Comparison of ENCODE assay signal across 11 mouse cellular contexts in the genomic region with DNA sequence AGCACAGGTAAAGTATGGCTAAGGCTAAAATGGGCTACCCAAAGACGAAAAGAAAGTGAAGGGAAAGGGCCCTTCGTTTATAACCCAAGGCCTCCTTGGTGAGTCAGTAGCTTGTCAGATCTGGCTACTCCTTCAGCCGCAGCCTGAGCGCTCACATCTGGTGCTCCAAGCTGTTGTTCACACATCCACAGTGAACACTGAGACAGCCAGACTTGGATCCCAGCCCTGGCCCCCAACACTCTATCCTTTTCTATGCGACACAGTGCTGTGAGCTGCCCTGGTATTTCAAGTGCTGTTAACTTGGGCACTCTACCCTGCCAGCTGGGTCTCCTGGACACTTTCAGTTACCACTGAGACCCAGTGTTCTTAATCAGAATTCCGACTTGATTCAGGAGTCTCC. TPM values are rescaled to one million over a fixed set of nuclear protein-coding genes. Genes with fewer than 3 reads are reported as not detected.
A peak's percentile ranks its signal among the peaks of the same experiment; 100 is the strongest.
DNase-seq lines count a peak whose midpoint lies in the region; ATAC-seq and TF ChIP-seq lines count a peak whose summit lies in the region.
"Had no signal": no experiment of that assay in that cellular context is flagged by ENCODE, and none has a peak within 500 bp of the region (broad histone marks: within the 10 kb centered on the region; RNA-seq: fewer than 3 reads in every experiment).

No protein-coding gene starts in this region.

- H3K27ac ChIP-seq in heart, embryonic 11.5 days (ENCODE audit: low read depth, low read length) = no peak overlapping the region; the same call in 1 of the 2 replicates
- H3K27ac ChIP-seq in layer of hippocampus, adult 2 months = no peak overlapping the region
- H3K27ac ChIP-seq: liver, embryonic 14.5 days had no signal

- no peaks in the 10 kb centered on the region for H3K36me3 ChIP-seq in heart, embryonic 11.5 days (ENCODE audit: control insufficient read depth, insufficient read depth, low read length)

- no peaks in the 10 kb centered on the region for H3K9me3 ChIP-seq in heart, embryonic 11.5 days (replicated peaks; ENCODE audit: control insufficient read depth, low read length)

- H3K4me3 ChIP-seq in heart, embryonic 11.5 days (ENCODE audit: low read depth, low read length) = no peak overlapping the region
- no peak overlapping the region for H3K4me3 ChIP-seq in layer of hippocampus, adult 2 months

- H3K4me1 ChIP-seq in heart, embryonic 11.5 days (ENCODE audit: control insufficient read depth, insufficient read depth, low read length) = no peaks in the 10 kb centered on the region

- H3K4me2 ChIP-seq in heart, embryonic 11.5 days = no peak overlapping the region

- TF ChIP-seq CTCF in layer of hippocampus, adult 2 months (conservative IDR thresholded peaks at IDR 0.05) = no peak

- peak; percentile 97 for DNase-seq in heart, adult 11 months
- DNase-seq in frontal cortex, postnatal 10 days (ENCODE audit: low spot score in 2 of 2) = peak; percentile 48 to 74
- DNase-seq in left cerebral cortex, adult 11 months (ENCODE audit: low spot score) = peak; percentile 66
- peak; percentile 64 for DNase-seq in lung, postnatal 36 days
- no peak for DNase-seq in embryo, embryonic 10.5 days (ENCODE audit: low spot score)
- DNase-seq in kidney, adult 11 months = no peak
- no peak for DNase-seq in layer of hippocampus, adult 2 months (ENCODE audit: low spot score in 2 of 2)

- no peak overlapping the region for H3K9ac ChIP-seq in heart, embryonic 11.5 days (ENCODE audit: low read depth, low read length)
- H3K9ac ChIP-seq: liver, embryonic 14.5 days had no signal

- WGBS in heart, embryonic 11.5 days (ENCODE audit: insufficient replicate concordance) = 64% methylated on average over 6 of the region's 6 CpGs

- no peak for ATAC-seq in heart, embryonic 11.5 days (replicated peaks; ENCODE audit: insufficient number of reproducible peaks, low FRiP score, low TSS enrichment)

- H3K27me3 ChIP-seq in heart, embryonic 11.5 days (ENCODE audit: control insufficient read depth, insufficient read depth, low read length) = 0 out of 2 replicates have a peak, but pooled peaks cover 4% of the 10 kb centered on the region

RNA-seq across cellular contexts. Expression of gene Gm11549, which starts 8.7 kb away (rescaled TPM):
- 0.14 and 0.16 TPM in 2 replicates for polyA plus RNA-seq in heart, embryonic 11.5 days (2014; fragmentation: Nextera tagmentation; extraction: Ambion mirVana)
- 1 to 10 TPM; 2.4 to 3.1 TPM for total RNA-seq in layer of hippocampus, adult 2 months (2021)
- polyA plus RNA-seq: C2C12; kidney, embryonic 16.5 days had no signal

RNA-seq across cellular contexts. Expression of gene Exosc9, which starts 22.1 kb away (rescaled TPM):
- 56.4 and 58.5 TPM in 2 replicates for polyA plus RNA-seq in heart, embryonic 11.5 days (2014; fragmentation: Nextera tagmentation; extraction: Ambion mirVana)
- total RNA-seq in layer of hippocampus, adult 2 months (2021) = 10 to 100 TPM; 38.4 to 40.7 TPM

RNA-seq across cellular contexts. Expression of gene Ccna2, which starts 41.6 kb away (rescaled TPM):
- 205 and 212 TPM in 2 replicates for polyA plus RNA-seq in heart, embryonic 11.5 days (2014; fragmentation: Nextera tagmentation; extraction: Ambion mirVana)
- 1 to 10 TPM; 1.5 to 1.8 TPM for total RNA-seq in layer of hippocampus, adult 2 months (2021)

RNA-seq across cellular contexts. Expression of gene 1810062G17Rik, which starts 54.6 kb away (rescaled TPM):
- polyA plus RNA-seq in heart, embryonic 11.5 days (2014; fragmentation: Nextera tagmentation; extraction: Ambion mirVana) = 1.5 TPM in 2 replicates
- total RNA-seq in layer of hippocampus, adult 2 months (2021) = not detected

RNA-seq across cellular contexts. Expression of gene Anxa5, which starts 54.7 kb away (rescaled TPM):
- 316 and 392 TPM in 2 replicates for polyA plus RNA-seq in heart, embryonic 11.5 days (2014; fragmentation: Nextera tagmentation; extraction: Ambion mirVana)
- 10 to 100 TPM; 48.6 to 53.4 TPM for total RNA-seq in layer of hippocampus, adult 2 months (2021)

Comparison
In these comparisons a context has a peak if more than half of its experiments do, and no peak if none do; other contexts are left out.
1. DNase-seq: peak in heart, adult 11 months (single experiment), frontal cortex, postnatal 10 days (2 of 2), left cerebral cortex, adult 11 months (single experiment) and lung, postnatal 36 days (single experiment); none in embryo, embryonic 10.5 days (single experiment), kidney, adult 11 months (single experiment) and layer of hippocampus, adult 2 months (0 of 2).